Mouse (Mus musculus) erythroblast, embryonic 14.5 days (primary cell): ENCODE measurements around the gene 4930415O20Rik. TPM values are rescaled to one million over a fixed set of nuclear protein-coding genes. Genes with fewer than 3 reads are reported as not detected.

Source experiments
- H3K27me3 ChIP-seq: 2 replicates; pipeline ENCODE4 v1.6.1; 2012; ENCODE audit warnings: inconsistent platforms; ENCODE audit not compliant: control insufficient read depth
- H3K36me3 ChIP-seq: 2 replicates; pipeline ENCODE4 v1.6.1; 2012; ENCODE audit warnings: mild to moderate bottlenecking, inconsistent platforms; ENCODE audit not compliant: control insufficient read depth
- H3K4me1 ChIP-seq: 2 replicates; pipeline ENCODE4 v1.6.1; 2012; ENCODE audit warnings: inconsistent platforms; ENCODE audit not compliant: control insufficient read depth
- H3K4me3 ChIP-seq: replicated peaks from 2 replicates; pipeline ENCODE3; 2012; ENCODE audit warnings: moderate library complexity, mild to moderate bottlenecking, inconsistent platforms
- H3K9me3 ChIP-seq: 2 replicates; pipeline ENCODE4 v1.6.1; 2012; ENCODE audit warnings: low read length, inconsistent platforms, mixed read lengths; ENCODE audit not compliant: control insufficient read depth
- GATA1 ChIP-seq: IDR thresholded peaks from 2 replicates; pipeline ENCODE4 v1.6.1; 2012; ENCODE audit warnings: low read length, inconsistent platforms, mixed read lengths
- TAL1 ChIP-seq: IDR thresholded peaks from 3 replicates; pipeline ENCODE4 v1.6.1; 2012; ENCODE audit warnings: low read length, inconsistent platforms, mixed read lengths
- polyA plus RNA-seq: library from polyadenylated mRNA; stranded (reverse); fragments of >175 nt; gene quantifications from 2 replicates; pipeline ENCODE4 v1.2.3, GENCODE M21; 2012

Gene 4930415O20Rik
- polyA plus RNA-seq, 1 experiment: not detected

DNA sequence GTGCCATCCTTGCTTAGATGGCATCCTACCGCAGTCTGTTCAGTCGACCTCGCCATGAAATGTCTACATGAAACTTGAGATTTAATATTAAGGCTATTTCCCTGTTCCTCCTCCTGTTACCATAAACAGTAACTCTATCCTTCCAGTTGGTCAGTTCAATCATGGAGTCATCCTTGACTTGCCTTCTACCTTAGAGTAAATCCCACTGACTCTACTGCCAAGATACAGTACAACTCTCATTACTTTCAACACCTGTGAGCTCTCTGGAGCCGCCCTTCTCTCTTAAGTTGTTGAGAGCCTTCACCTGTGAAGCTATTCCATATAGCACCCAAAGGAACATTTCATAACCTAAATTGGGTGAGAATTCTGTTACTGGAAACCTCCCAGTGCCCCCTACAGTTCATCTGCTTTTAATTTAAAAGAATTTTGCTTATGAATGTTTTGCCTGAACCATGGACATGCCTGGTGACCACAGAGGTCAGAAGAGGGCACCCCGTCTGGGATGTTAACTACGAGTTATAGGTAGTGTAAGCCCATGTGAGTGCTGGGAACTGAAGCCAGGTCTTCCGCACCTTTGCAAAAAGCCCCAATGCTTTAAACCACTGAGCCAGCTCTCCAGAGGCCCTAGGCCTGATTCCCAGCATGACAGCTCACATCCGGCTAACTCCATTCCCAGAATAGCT, 33.8 kb upstream of the 4930415O20Rik start:
- Histone ChIP-seq H3K4me3 (no peak overlapping the region), H3K36me3 (peaks cover 55% of the 10 kb centered on the region), H3K27me3 (no peaks in the 10 kb centered on the region), H3K9me3 (no peaks in the 10 kb centered on the region), H3K4me1 (peaks cover 22% of the 10 kb centered on the region)
- no peak for TF ChIP-seq TAL1
- TF ChIP-seq GATA1: no peak

- peaks cover 55% of the 10 kb centered on the region for H3K36me3 ChIP-seq
Observed at GRCm38 (mm10) chr15:98537923-98538322, 32.9 kb upstream of the 4930415O20Rik start.

GRCm38 (mm10) chr15:98541064-98541463, 29.7 kb upstream of the 4930415O20Rik start:
- H3K9me3 ChIP-seq: no peaks in the 10 kb centered on the region
- H3K4me3 ChIP-seq: no peak overlapping the region
- TF ChIP-seq GATA1: no peak
- TF ChIP-seq TAL1: no peak
- H3K4me1 ChIP-seq: peaks cover 9% of the 10 kb centered on the region
- no peaks in the 10 kb centered on the region for H3K27me3 ChIP-seq
- peaks cover 86% of the 10 kb centered on the region for H3K36me3 ChIP-seq

More at GRCm38 (mm10) chr15:98537923-98538322, 32.9 kb upstream of the 4930415O20Rik start:
- TF ChIP-seq TAL1 (no peak), GATA1 (no peak)
- Histone ChIP-seq H3K9me3 (no peaks in the 10 kb centered on the region), H3K27me3 (no peaks in the 10 kb centered on the region), H3K4me3 (no peak overlapping the region), H3K4me1 (peaks cover 15% of the 10 kb centered on the region)

DNA sequence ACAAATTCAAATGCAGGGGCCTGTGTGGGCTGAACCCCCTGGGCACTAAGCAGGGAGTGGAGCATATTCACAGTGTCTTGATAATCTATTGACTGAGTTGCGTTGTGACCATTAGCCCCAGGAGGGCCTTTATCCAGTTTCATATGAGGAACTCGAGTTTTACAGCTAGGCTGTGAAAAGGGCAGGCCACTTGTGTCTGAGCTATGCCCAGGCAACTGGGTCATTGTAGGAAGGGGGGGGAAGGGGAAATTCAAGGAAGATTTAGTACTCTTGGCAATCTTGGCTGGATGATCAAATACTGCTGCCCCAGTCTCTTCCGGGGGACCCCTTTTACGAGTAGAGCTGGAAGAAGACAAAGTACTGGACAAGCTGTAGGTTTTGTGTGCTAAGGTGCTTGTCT, 27.5 kb upstream of the 4930415O20Rik start:
- Histone ChIP-seq H3K36me3 (peaks cover 98% of the 10 kb centered on the region), H3K9me3 (no peaks in the 10 kb centered on the region), H3K27me3 (no peaks in the 10 kb centered on the region), H3K4me3 (no peak overlapping the region), H3K4me1 (peaks cover 7% of the 10 kb centered on the region)
- TF ChIP-seq TAL1 (no peak), GATA1 (no peak)

DNA sequence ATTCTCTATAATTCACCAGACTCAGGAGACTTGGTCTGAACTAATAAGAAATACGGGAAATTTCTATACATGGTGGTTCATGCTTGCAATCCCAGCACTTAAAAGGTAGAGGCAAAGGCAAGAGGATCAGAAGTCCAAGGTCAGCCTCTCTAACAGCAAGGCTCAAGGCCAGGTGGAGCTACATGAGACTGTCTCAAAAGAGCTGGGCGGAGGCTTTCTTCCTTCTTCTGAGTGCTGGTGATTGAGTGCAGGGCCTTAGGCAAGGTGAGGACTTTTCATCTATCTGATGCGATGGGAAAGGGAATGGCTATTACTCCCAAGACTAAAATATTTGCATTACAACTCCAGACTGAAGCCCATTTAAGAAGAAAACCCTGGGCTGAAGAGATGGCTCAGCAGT, 25.7 kb upstream of the 4930415O20Rik start:
- peaks cover 98% of the 10 kb centered on the region for H3K36me3 ChIP-seq
- H3K4me1 ChIP-seq: peaks cover 7% of the 10 kb centered on the region
- H3K4me3 ChIP-seq: no peak overlapping the region
- no peaks in the 10 kb centered on the region for H3K9me3 ChIP-seq
- TF ChIP-seq GATA1 (no peak), TAL1 (no peak)
- no peaks in the 10 kb centered on the region for H3K27me3 ChIP-seq

DNA sequence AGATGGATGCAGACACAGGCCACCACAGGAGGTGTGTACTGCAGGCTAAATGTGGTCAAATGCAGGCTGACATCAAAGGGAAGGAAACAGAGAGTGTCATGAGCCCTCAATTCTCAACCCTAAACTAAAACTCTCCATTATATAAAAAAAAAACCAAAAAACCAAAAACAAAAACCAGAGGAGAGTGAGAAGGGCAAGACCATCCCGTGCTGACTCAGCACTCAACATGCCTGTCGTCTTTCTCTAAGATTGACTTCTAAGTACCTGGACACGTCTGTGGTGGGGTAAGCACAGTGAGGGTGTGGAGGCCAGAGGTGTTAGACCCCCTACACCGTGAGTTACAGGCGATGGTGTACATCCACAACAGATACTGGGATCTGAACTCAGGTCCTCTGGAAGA, 24.0 kb upstream of the 4930415O20Rik start:
- H3K4me1 ChIP-seq: peaks cover 7% of the 10 kb centered on the region
- no peaks in the 10 kb centered on the region for H3K27me3 ChIP-seq
- H3K9me3 ChIP-seq: no peaks in the 10 kb centered on the region
- TF ChIP-seq GATA1 (no peak), TAL1 (no peak)
- H3K36me3 ChIP-seq: peaks cover 98% of the 10 kb centered on the region
- no peak overlapping the region for H3K4me3 ChIP-seq

DNA sequence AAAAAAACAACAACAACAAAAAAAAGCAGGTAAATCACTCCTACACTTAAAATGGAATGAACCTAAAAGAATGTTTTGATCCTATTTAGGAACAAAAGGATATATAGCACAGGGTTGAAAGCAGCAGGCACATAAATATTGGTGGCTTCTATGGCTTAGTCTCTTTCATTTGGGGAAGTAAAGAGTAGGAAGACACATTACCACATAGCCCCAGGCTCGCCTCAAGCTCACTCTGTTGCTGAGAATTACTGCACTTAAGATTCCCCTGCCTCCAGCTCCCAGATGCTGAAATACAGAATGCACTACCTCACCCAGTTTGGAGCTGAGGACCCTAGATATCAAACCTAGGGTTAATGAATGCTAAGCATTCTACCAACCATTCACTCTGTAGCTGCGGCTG, 18.0 kb upstream of the 4930415O20Rik start:
- Histone ChIP-seq H3K27me3 (no peaks in the 10 kb centered on the region), H3K9me3 (no peaks in the 10 kb centered on the region), H3K4me3 (no peak overlapping the region), H3K4me1 (peaks cover 2% of the 10 kb centered on the region), H3K36me3 (peaks cover 96% of the 10 kb centered on the region)
- TF ChIP-seq TAL1 (no peak), GATA1 (no peak)

- H3K4me3 ChIP-seq: no peak overlapping the region
- no peaks in the 10 kb centered on the region for H3K27me3 ChIP-seq
- H3K4me1 ChIP-seq: peaks cover 2% of the 10 kb centered on the region
- no peaks in the 10 kb centered on the region for H3K9me3 ChIP-seq
- H3K36me3 ChIP-seq: peaks cover 96% of the 10 kb centered on the region
- TF ChIP-seq GATA1: no peak
- TF ChIP-seq TAL1: no peak
Observed at GRCm38 (mm10) chr15:98555881-98556280, 14.9 kb upstream of the 4930415O20Rik start.

DNA sequence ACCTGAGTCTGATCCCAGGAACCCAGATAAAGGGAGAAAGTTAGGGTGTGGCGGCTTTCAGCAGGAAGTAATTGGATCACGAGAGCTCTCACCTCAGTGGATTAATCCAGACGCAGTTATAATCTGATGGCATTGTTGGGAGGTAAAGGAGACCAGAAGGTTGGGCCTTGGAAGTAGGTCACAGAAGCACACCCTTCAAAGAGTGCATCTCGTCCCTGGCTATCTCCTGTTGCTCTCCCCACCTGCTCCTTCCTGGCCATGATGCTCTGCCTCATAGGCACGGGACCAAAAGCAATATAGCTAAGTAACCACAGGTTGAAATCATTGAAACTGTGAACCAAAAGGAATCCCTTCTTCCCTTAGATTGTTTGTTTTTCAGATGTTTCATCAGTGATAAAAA, 13.6 kb upstream of the 4930415O20Rik start:
- Histone ChIP-seq H3K4me3 (no peak overlapping the region), H3K9me3 (no peaks in the 10 kb centered on the region), H3K36me3 (peaks cover 95% of the 10 kb centered on the region), H3K4me1 (peaks cover 5% of the 10 kb centered on the region), H3K27me3 (no peaks in the 10 kb centered on the region)
- no peak for TF ChIP-seq TAL1
- no peak for TF ChIP-seq GATA1

DNA sequence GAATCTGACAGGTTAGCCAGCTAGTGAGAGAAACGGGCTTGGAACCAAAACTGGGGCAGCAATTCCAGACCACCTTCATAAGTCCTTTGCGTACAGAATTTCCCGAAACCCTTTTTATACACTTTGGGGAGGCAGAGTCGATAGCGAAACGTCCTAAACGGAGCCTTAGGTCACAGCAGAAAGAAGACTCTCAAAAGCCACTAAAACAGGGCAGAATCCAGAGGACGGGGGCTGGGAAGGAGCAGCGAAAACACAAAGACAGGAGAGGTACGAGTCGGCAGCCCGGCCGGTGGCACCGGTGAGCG, 3.9 kb upstream of the 4930415O20Rik start:
- peak overlapping the region; percentile 76 for H3K4me3 ChIP-seq
- no peaks in the 10 kb centered on the region for H3K9me3 ChIP-seq
- H3K4me1 ChIP-seq: peaks cover 43% of the 10 kb centered on the region
- peaks cover 48% of the 10 kb centered on the region for H3K36me3 ChIP-seq
- H3K27me3 ChIP-seq: no peaks in the 10 kb centered on the region
- TF ChIP-seq TAL1: no peak
- no peak for TF ChIP-seq GATA1
